Mouse (Mus musculus) embryonic facial prominence, embryonic 11.5 days (tissue): ENCODE measurements at regions not wholly inside any gene's neighbourhood (a gene's known extent, or its start where the extent isn't known, plus 50 kb on each side); places are given as distances from the start of the nearest gene placed in this dataset.
A peak's percentile ranks its signal among the peaks of the same experiment; 100 is the strongest.

Source experiments
- ATAC-seq: fragments of 200-750 bp; cut with Nextera tagmentation; replicated peaks from 2 replicates; pipeline ENCODE4 v1.8.0; 2017; ENCODE audit warnings: low read depth; ENCODE audit not compliant: insufficient number of reproducible peaks, low FRiP score, low TSS enrichment
- DNase-seq: peaks from one replicate; pipeline ENCODE4 v3.0.0-alpha.2; 2015; ENCODE audit warnings: low spot score
- H3K27ac ChIP-seq: fragments of 300-500 bp; sonication (generic); replicated peaks from 2 replicates; pipeline ENCODE4 v1.5.1; 2014; ENCODE audit warnings: mild to moderate bottlenecking, low read depth, low read length, control low read depth
- H3K27me3 ChIP-seq: fragments of 300-500 bp; sonication (generic); 2 replicates; pipeline ENCODE4 v1.6.1; 2014; ENCODE audit warnings: mild to moderate bottlenecking, low read length, moderate library complexity, mixed read lengths; ENCODE audit not compliant: control insufficient read depth, insufficient read depth
- H3K36me3 ChIP-seq: fragments of 300-500 bp; sonication (generic); replicated peaks from 2 replicates; pipeline ENCODE4 v1.6.1; 2014; ENCODE audit warnings: low read depth, mild to moderate bottlenecking, low read length, moderate library complexity, mixed read lengths; ENCODE audit not compliant: control insufficient read depth, insufficient read depth
- H3K4me1 ChIP-seq: fragments of 300-500 bp; sonication (generic); 2 replicates; pipeline ENCODE4 v1.6.1; 2014; ENCODE audit warnings: low read length, mixed read lengths; ENCODE audit not compliant: control insufficient read depth, insufficient read depth
- H3K4me2 ChIP-seq: fragments of 300-500 bp; sonication (generic); 2 replicates; pipeline ENCODE4 v1.6.1; 2014; ENCODE audit warnings: low read depth, mild to moderate bottlenecking, control low read depth, low read length, moderate library complexity
- H3K4me3 ChIP-seq: fragments of 300-500 bp; sonication (generic); 2 replicates; pipeline ENCODE4 v1.5.1; 2014; ENCODE audit warnings: low read depth, low read length, control low read depth
- H3K9ac ChIP-seq: fragments of 300-500 bp; sonication (generic); replicated peaks from 2 replicates; pipeline ENCODE4 v1.6.1; 2014; ENCODE audit warnings: mild to moderate bottlenecking, control low read depth, low read length
- H3K9me3 ChIP-seq: fragments of 300-500 bp; sonication (generic); replicated peaks from 2 replicates; pipeline ENCODE4 v1.6.1; 2016; ENCODE audit warnings: mild to moderate bottlenecking, low read length, inconsistent platforms, mixed read lengths; ENCODE audit not compliant: control insufficient read depth
- WGBS: fragments of 180-500 bp; shearing (Covaris S2); extraction: QIAGEN DNeasy Blood & Tissue Kit; methylation state at CpG from one replicate; pipeline ENCODE4 v1.1.7; 2014; 5-methylcytosine and 5-hydroxymethylcytosine counted together

DNA sequence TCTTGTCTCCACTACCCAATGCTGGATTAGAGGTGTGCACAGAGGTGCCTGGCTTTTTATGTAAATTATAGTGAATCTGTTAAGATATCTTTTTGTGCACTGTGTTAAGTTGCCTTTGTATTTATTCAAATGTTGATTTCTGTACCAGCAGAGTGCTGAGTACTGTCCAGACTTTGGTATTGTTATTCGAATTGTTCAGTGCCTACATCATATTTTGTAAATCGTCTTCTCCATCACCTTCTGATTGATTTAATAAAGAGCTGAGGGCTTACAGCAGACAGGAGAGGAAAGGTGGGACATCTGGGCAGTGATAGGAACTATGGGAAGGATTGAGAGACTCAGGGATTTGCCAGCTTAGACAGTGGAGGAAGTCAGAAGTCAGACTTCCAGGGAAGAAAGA, 270.2 kb upstream of the Kazn start:
- H3K27me3 ChIP-seq, result no peaks in the 10 kb centered on the region
- WGBS, result 88% methylated on average over 2 of the region's 2 CpGs
- no peaks in the 10 kb centered on the region for H3K9me3 ChIP-seq
- no peak overlapping the region for H3K27ac ChIP-seq
- H3K4me2 ChIP-seq, result no peak overlapping the region
- no peak for DNase-seq
- H3K9ac ChIP-seq, result no peak overlapping the region
- no peak for ATAC-seq
- H3K4me1 ChIP-seq, result no peaks in the 10 kb centered on the region; the same call in 1 of the 2 replicates
- no peaks in the 10 kb centered on the region for H3K36me3 ChIP-seq
- no peak overlapping the region for H3K4me3 ChIP-seq

- no peak overlapping the region for H3K9ac ChIP-seq
- no peaks in the 10 kb centered on the region for H3K36me3 ChIP-seq
- 14% methylated on average over 13 of the region's 13 CpGs for WGBS
- no peak for DNase-seq
- no peaks in the 10 kb centered on the region for H3K27me3 ChIP-seq
- no peak for ATAC-seq
- no peak overlapping the region for H3K4me3 ChIP-seq
- H3K9me3 ChIP-seq, result no peaks in the 10 kb centered on the region
- no peak overlapping the region for H3K4me2 ChIP-seq
- no peaks in the 10 kb centered on the region; the same call in 1 of the 2 replicates for H3K4me1 ChIP-seq
- no peak overlapping the region for H3K27ac ChIP-seq
Measured at GRCm38 (mm10) chr4:142506383-142507211, 267.4 kb upstream of the Kazn start.

DNA sequence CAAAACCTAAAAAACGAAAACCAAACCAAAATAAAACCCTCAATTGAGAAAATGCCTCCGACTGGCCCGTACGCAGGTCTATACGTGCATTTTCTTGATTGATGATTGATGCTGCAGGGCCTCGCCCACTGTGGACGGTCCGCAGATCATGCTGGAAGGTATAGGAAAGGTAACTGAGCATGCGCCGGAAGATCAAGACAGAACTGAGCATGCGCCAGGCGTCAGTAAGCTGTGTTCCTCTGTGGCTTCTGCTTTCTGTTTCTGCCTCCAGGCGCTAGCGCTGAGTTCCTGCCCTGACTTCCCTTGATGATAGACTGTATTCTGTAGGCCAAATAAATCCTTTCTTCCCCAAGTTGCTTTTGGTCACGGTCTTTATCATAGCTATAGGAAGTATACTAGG, 264.6 kb upstream of the Kazn start:
- WGBS, result 91% methylated on average over 15 of the region's 15 CpGs

GRCm38 (mm10) chr4:142501177-142501576, 262.0 kb upstream of the Kazn start:
- ATAC-seq, result no peak
- Histone ChIP-seq H3K36me3 (no peaks in the 10 kb centered on the region), H3K9me3 (no peaks in the 10 kb centered on the region), H3K27ac (no peak overlapping the region), H3K4me1 (no peaks in the 10 kb centered on the region), H3K4me2 (no peak overlapping the region), H3K27me3 (no peaks in the 10 kb centered on the region), H3K4me3 (no peak overlapping the region), H3K9ac (no peak overlapping the region)
- DNase-seq, result no peak
- WGBS, result 92% methylated on average over 8 of the region's 8 CpGs

More for the DNA sequence above, 264.6 kb upstream of the Kazn start:
- DNase-seq, result no peak
- H3K27ac ChIP-seq, result no peak overlapping the region
- H3K4me1 ChIP-seq, result no peaks in the 10 kb centered on the region; the same call in 1 of the 2 replicates
- H3K27me3 ChIP-seq, result no peaks in the 10 kb centered on the region
- H3K4me2 ChIP-seq, result no peak overlapping the region
- no peak overlapping the region for H3K4me3 ChIP-seq
- H3K9me3 ChIP-seq, result no peaks in the 10 kb centered on the region
- no peaks in the 10 kb centered on the region for H3K36me3 ChIP-seq
- ATAC-seq, result no peak
- no peak overlapping the region for H3K9ac ChIP-seq

DNA sequence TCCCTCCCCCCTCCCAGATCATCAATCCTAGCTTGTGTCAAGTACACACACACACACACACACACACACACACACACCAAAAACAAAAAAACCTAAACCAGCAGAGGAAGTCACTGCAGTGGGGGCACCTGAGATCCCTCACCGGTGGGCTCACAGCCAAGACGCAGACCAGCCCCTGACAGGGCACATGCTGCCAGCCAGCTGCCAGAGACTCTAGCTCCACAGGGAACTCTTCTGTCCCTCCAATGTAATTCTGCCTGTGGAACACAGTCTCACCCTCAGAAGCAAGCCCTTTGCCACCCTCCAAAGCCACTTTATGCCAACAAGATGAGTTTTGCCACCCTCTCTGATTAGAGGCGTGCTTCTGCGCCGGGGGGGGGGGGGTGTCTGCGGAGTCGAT, 261.3 kb upstream of the Kazn start:
- Histone ChIP-seq H3K4me2 (no peak overlapping the region), H3K9me3 (no peaks in the 10 kb centered on the region), H3K4me1 (no peaks in the 10 kb centered on the region), H3K36me3 (no peaks in the 10 kb centered on the region), H3K4me3 (no peak overlapping the region), H3K27me3 (no peaks in the 10 kb centered on the region), H3K9ac (no peak overlapping the region), H3K27ac (no peak overlapping the region)
- ATAC-seq (no peak), DNase-seq (no peak)
- WGBS, result 90% methylated on average over 7 of the region's 7 CpGs

GRCm38 (mm10) chr4:142496605-142497004, 257.4 kb upstream of the Kazn start:
- Histone ChIP-seq H3K27me3 (no peaks in the 10 kb centered on the region), H3K27ac (no peak overlapping the region), H3K9ac (no peak overlapping the region), H3K36me3 (no peaks in the 10 kb centered on the region), H3K4me1 (no peaks in the 10 kb centered on the region), H3K4me2 (no peak overlapping the region), H3K4me3 (no peak overlapping the region), H3K9me3 (no peaks in the 10 kb centered on the region)
- ATAC-seq (no peak), DNase-seq (peak; percentile 17)
- 51% methylated on average over 12 of the region's 12 CpGs for WGBS

DNA sequence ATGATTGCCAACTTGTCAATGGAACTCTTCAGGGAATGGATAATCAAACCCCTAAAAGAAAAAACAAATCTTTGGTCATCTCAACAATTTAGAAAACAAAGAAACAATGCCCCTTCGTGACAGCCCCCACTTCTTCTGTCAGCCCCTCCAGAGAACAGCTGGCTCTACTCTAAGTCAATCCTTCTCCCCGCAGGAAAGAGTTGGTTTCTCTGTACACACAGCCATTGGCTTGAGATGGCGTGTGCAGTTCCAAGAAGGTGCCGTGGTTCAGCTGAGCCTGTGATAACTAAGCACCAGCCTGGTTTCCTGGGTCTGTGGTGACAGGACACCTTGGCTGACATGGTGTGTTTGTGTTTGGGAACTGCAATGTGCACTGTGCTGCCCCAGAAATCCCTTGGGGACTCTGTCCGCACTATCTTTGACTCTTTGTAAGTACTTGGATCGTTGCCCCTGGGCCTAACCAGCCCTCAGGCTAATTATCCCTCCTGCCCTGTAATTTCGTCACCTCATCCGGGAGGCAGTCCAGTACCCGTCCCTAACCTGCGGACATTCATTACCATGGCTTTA, 253.8 kb upstream of the Kazn start:
- Histone ChIP-seq H3K9ac (no peak overlapping the region), H3K9me3 (no peaks in the 10 kb centered on the region), H3K4me3 (no peak overlapping the region), H3K4me1 (no peaks in the 10 kb centered on the region), H3K27me3 (no peaks in the 10 kb centered on the region), H3K4me2 (no peak overlapping the region), H3K36me3 (no peaks in the 10 kb centered on the region), H3K27ac (no peak overlapping the region)
- ATAC-seq (no peak), DNase-seq (no peak)
- WGBS, result 64% methylated on average over 10 of the region's 10 CpGs

DNA sequence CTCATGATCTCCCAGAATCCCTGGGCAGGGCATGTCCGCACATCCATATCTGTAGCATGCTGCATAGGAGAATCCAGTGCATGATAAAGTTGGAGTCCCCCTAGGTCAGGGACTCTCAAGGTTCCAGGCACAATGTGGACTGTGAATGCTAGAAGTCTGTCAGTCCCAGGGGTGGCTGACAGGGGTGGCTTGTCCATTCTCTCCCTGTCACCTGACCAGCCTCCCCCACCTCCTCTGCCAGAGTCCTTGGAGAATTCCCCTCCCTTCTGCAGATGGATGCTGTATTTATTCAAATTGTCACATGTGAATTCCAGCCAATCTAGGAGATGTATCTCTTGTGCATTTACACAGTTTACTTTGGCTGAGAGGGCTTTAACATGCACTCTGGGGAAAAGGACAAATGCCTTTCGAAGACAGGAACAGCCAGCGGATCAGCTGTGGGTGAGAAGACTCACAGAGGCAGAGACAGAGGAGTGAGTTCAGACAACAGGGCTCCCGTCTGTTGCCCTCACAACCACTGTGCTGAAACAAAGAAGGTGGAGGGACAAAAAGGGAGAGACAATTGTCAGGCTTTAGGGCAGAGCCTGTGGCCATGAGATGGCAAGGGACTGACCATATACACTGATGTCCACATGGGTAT, 246.7 kb upstream of the Kazn start:
- WGBS, result 70% methylated on average over 4 of the region's 4 CpGs
- no peaks in the 10 kb centered on the region for H3K4me1 ChIP-seq
- H3K4me3 ChIP-seq, result no peak overlapping the region
- H3K36me3 ChIP-seq, result no peaks in the 10 kb centered on the region
- DNase-seq (no peak), ATAC-seq (no peak)
- H3K27me3 ChIP-seq, result no peaks in the 10 kb centered on the region
- H3K9ac ChIP-seq, result no peak overlapping the region
- H3K4me2 ChIP-seq, result no peak overlapping the region
- no peak overlapping the region for H3K27ac ChIP-seq
- no peaks in the 10 kb centered on the region for H3K9me3 ChIP-seq
